Mouse (Mus musculus): ENCODE measurements around the gene Guca1b. TPM values are rescaled to one million over a fixed set of nuclear protein-coding genes. Genes with fewer than 3 reads are reported as not detected.
"Not testable (repeated sequence)": the region's sequence is repeated elsewhere in the genome, so short reads cannot be mapped to it uniquely, and the experiment has no call there.

Gene Guca1b
- polyA plus RNA-seq, 1 experiment from 2014 or later = 0.37 TPM

- no peak overlapping the region for H3K4me3 ChIP-seq (ENCODE audit: low read depth, low read length)
- H3K9ac ChIP-seq (ENCODE audit: low read length) = no peak overlapping the region
- WGBS = 82% methylated on average over 8 of the region's 8 CpGs
- H3K4me1 ChIP-seq (replicated peaks; ENCODE audit: control insufficient read depth, insufficient read depth, low read length) = no peaks in the 10 kb centered on the region
- H3K4me2 ChIP-seq (ENCODE audit: low read length) = no peak overlapping the region
- peaks cover 10% of the 10 kb centered on the region for H3K27me3 ChIP-seq (replicated peaks; ENCODE audit: control insufficient read depth, insufficient read depth, low read length)
- H3K9me3 ChIP-seq (ENCODE audit: control insufficient read depth, low read length) = no peaks in the 10 kb centered on the region
- DNase-seq (ENCODE audit: low spot score) (no peak), ATAC-seq (replicated peaks; ENCODE audit: low FRiP score, low TSS enrichment, low read depth) (no peak)
- H3K36me3 ChIP-seq (ENCODE audit: control insufficient read depth, insufficient read depth, low read length) = no peaks in the 10 kb centered on the region
- no peak overlapping the region for H3K27ac ChIP-seq (ENCODE audit: low read depth)
Observed at GRCm38 (mm10) chr17:47399091-47399490, 13.9 kb downstream of the Guca1b start.

GRCm38 (mm10) chr17:47400451-47400850 lies 15.3 kb downstream of the Guca1b start, which contains the start of gene Guca1a:
Guca1a (minus strand) TSS chr17:47400584.
- no peak for DNase-seq (ENCODE audit: low spot score)
- Histone ChIP-seq H3K36me3 (ENCODE audit: control insufficient read depth, insufficient read depth, low read length) (no peaks in the 10 kb centered on the region), H3K4me3 (ENCODE audit: low read depth, low read length) (no peak within 1 kb of the TSS), H3K9ac (ENCODE audit: low read length) (no peak within 1 kb of the TSS), H3K27me3 (replicated peaks; ENCODE audit: control insufficient read depth, insufficient read depth, low read length) (no peaks in the 10 kb centered on the region), H3K4me2 (ENCODE audit: low read length) (no peak within 1 kb of the TSS), H3K9me3 (ENCODE audit: control insufficient read depth, low read length) (no peaks in the 10 kb centered on the region), H3K27ac (ENCODE audit: low read depth) (no peak within 1 kb of the TSS), H3K4me1 (replicated peaks; ENCODE audit: control insufficient read depth, insufficient read depth, low read length) (no peaks in the 10 kb centered on the region)
- ATAC-seq (replicated peaks; ENCODE audit: low FRiP score, low TSS enrichment, low read depth) = no peak
- WGBS = 52% methylated on average over 10 of the region's 10 CpGs

- no peak overlapping the region for H3K4me3 ChIP-seq (ENCODE audit: low read depth, low read length)
- no peak overlapping the region for H3K27ac ChIP-seq (ENCODE audit: low read depth)
- 67% methylated on average over 10 of the region's 10 CpGs for WGBS
- peaks cover 17% of the 10 kb centered on the region for H3K27me3 ChIP-seq (replicated peaks; ENCODE audit: control insufficient read depth, insufficient read depth, low read length)
- DNase-seq (ENCODE audit: low spot score) = no peak
- H3K9me3 ChIP-seq (ENCODE audit: control insufficient read depth, low read length) = no peaks in the 10 kb centered on the region
- H3K4me1 ChIP-seq (replicated peaks; ENCODE audit: control insufficient read depth, insufficient read depth, low read length) = no peaks in the 10 kb centered on the region
- ATAC-seq (replicated peaks; ENCODE audit: low FRiP score, low TSS enrichment, low read depth) = no peak
- H3K9ac ChIP-seq (ENCODE audit: low read length) = no peak overlapping the region
- H3K4me2 ChIP-seq (ENCODE audit: low read length) = no peak overlapping the region
- H3K36me3 ChIP-seq (ENCODE audit: control insufficient read depth, insufficient read depth, low read length) = no peaks in the 10 kb centered on the region
Observed at GRCm38 (mm10) chr17:47407717-47408557, 22.7 kb downstream of the Guca1b start.

GRCm38 (mm10) chr17:47408558-47408898 lies 23.3 kb downstream of the Guca1b start:
- Histone ChIP-seq H3K9ac (ENCODE audit: low read length) (no peak overlapping the region), H3K9me3 (ENCODE audit: control insufficient read depth, low read length) (no peaks in the 10 kb centered on the region), H3K36me3 (ENCODE audit: control insufficient read depth, insufficient read depth, low read length) (no peaks in the 10 kb centered on the region), H3K4me3 (ENCODE audit: low read depth, low read length) (no peak overlapping the region), H3K4me1 (replicated peaks; ENCODE audit: control insufficient read depth, insufficient read depth, low read length) (no peaks in the 10 kb centered on the region), H3K27me3 (replicated peaks; ENCODE audit: control insufficient read depth, insufficient read depth, low read length) (peaks cover 17% of the 10 kb centered on the region), H3K27ac (ENCODE audit: low read depth) (no peak overlapping the region), H3K4me2 (ENCODE audit: low read length) (no peak overlapping the region)
- ATAC-seq (replicated peaks; ENCODE audit: low FRiP score, low TSS enrichment, low read depth) (no peak), DNase-seq (ENCODE audit: low spot score) (peak; percentile 88)
- WGBS = 21% methylated on average over 8 of the region's 8 CpGs

GRCm38 (mm10) chr17:47409897-47410861 lies 25.0 kb downstream of the Guca1b start:
- not testable (repeated sequence) for H3K4me1 ChIP-seq (replicated peaks; ENCODE audit: control insufficient read depth, insufficient read depth, low read length); DNase-seq (ENCODE audit: low spot score); H3K27ac ChIP-seq (ENCODE audit: low read depth); H3K9me3 ChIP-seq (ENCODE audit: control insufficient read depth, low read length); H3K36me3 ChIP-seq (ENCODE audit: control insufficient read depth, insufficient read depth, low read length); H3K9ac ChIP-seq (ENCODE audit: low read length)
- Histone ChIP-seq H3K27me3 (replicated peaks; ENCODE audit: control insufficient read depth, insufficient read depth, low read length) (peaks cover 17% of the 10 kb centered on the region), H3K4me2 (ENCODE audit: low read length) (peak overlapping the region; percentile 53), H3K4me3 (ENCODE audit: low read depth, low read length) (peak overlapping the region; percentile 33)
- 4% methylated on average over 72 of the region's 74 CpGs for WGBS
- ATAC-seq (replicated peaks; ENCODE audit: low FRiP score, low TSS enrichment, low read depth) = 0 out of 2 replicates have a peak, but pooled peaks have one; percentile 45

- no peak overlapping the region for H3K9ac ChIP-seq (ENCODE audit: low read length)
- H3K4me1 ChIP-seq (replicated peaks; ENCODE audit: control insufficient read depth, insufficient read depth, low read length) = no peaks in the 10 kb centered on the region
- H3K4me3 ChIP-seq (ENCODE audit: low read depth, low read length) = no peak overlapping the region
- ATAC-seq (replicated peaks; ENCODE audit: low FRiP score, low TSS enrichment, low read depth) (no peak), DNase-seq (ENCODE audit: low spot score) (no peak)
- H3K36me3 ChIP-seq (ENCODE audit: control insufficient read depth, insufficient read depth, low read length) = no peaks in the 10 kb centered on the region
- H3K4me2 ChIP-seq (ENCODE audit: low read length) = no peak overlapping the region
- WGBS = 81% methylated on average over 2 of the region's 2 CpGs
- 0 out of 2 replicates have a peak, but pooled peaks cover 4% of the 10 kb centered on the region for H3K9me3 ChIP-seq (ENCODE audit: control insufficient read depth, low read length)
- no peaks in the 10 kb centered on the region for H3K27me3 ChIP-seq (replicated peaks; ENCODE audit: control insufficient read depth, insufficient read depth, low read length)
- H3K27ac ChIP-seq (ENCODE audit: low read depth) = no peak overlapping the region
Observed at GRCm38 (mm10) chr17:47420195-47420594, 35.0 kb downstream of the Guca1b start.

GRCm38 (mm10) chr17:47421566-47421965 lies 36.4 kb downstream of the Guca1b start:
- H3K9me3 ChIP-seq (ENCODE audit: control insufficient read depth, low read length) = no peaks in the 10 kb centered on the region
- no peak overlapping the region for H3K4me2 ChIP-seq (ENCODE audit: low read length)
- ATAC-seq (replicated peaks; ENCODE audit: low FRiP score, low TSS enrichment, low read depth) (no peak), DNase-seq (ENCODE audit: low spot score) (no peak)
- H3K27ac ChIP-seq (ENCODE audit: low read depth) = no peak overlapping the region
- H3K27me3 ChIP-seq (replicated peaks; ENCODE audit: control insufficient read depth, insufficient read depth, low read length) = no peaks in the 10 kb centered on the region
- no peak overlapping the region for H3K9ac ChIP-seq (ENCODE audit: low read length)
- H3K4me3 ChIP-seq (ENCODE audit: low read depth, low read length) = no peak overlapping the region
- H3K4me1 ChIP-seq (replicated peaks; ENCODE audit: control insufficient read depth, insufficient read depth, low read length) = no peaks in the 10 kb centered on the region
- no peaks in the 10 kb centered on the region for H3K36me3 ChIP-seq (ENCODE audit: control insufficient read depth, insufficient read depth, low read length)
- 78% methylated on average over 3 of the region's 3 CpGs for WGBS

- not testable (repeated sequence) for H3K9me3 ChIP-seq (ENCODE audit: control insufficient read depth, low read length); H3K4me3 ChIP-seq (ENCODE audit: low read depth, low read length); H3K27me3 ChIP-seq (replicated peaks; ENCODE audit: control insufficient read depth, insufficient read depth, low read length); H3K36me3 ChIP-seq (ENCODE audit: control insufficient read depth, insufficient read depth, low read length); DNase-seq (ENCODE audit: low spot score); H3K4me1 ChIP-seq (replicated peaks; ENCODE audit: control insufficient read depth, insufficient read depth, low read length); ATAC-seq (replicated peaks; ENCODE audit: low FRiP score, low TSS enrichment, low read depth); H3K4me2 ChIP-seq (ENCODE audit: low read length); H3K9ac ChIP-seq (ENCODE audit: low read length); H3K27ac ChIP-seq (ENCODE audit: low read depth)
- 100% methylated on average over 1 of the region's 1 CpGs for WGBS
Observed at GRCm38 (mm10) chr17:47422616-47423015, 37.4 kb downstream of the Guca1b start.
